Mouse (Mus musculus): Measurements from ENCODE around the gene Polr3f. TPM values are rescaled to one million over a fixed set of nuclear protein-coding genes. Genes with fewer than 3 reads are reported as not detected.

The Polr3f gene
- polyA plus RNA-seq, 1 experiment: 7.4 TPM

- no peak for TF ChIP-seq CTCF (IDR thresholded peaks at IDR 0.05; ENCODE audit: control insufficient read depth, insufficient read depth, insufficient replicate concordance, low read depth, low read length)
- TF ChIP-seq POLR2A (IDR thresholded peaks at IDR 0.05; ENCODE audit: control insufficient read depth, low read depth, low read length): no peak
Observed at GRCm38 (mm10) chr2:144545061-144545460, 17.5 kb downstream of the Polr3f start.

GRCm38 (mm10) chr2:144545481-144545880 is 18.0 kb downstream of the Polr3f start:
- H3K27ac ChIP-seq (ENCODE audit: control insufficient read depth, insufficient read depth, low read depth, low read length): no peak overlapping the region
- peaks cover 2% of the 10 kb centered on the region for H3K4me1 ChIP-seq (ENCODE audit: control insufficient read depth, insufficient read depth, low read length)
- H3K36me3 ChIP-seq (ENCODE audit: control insufficient read depth, insufficient read depth, low read length): no peaks in the 10 kb centered on the region
- H3K4me3 ChIP-seq (ENCODE audit: control insufficient read depth, low read depth, low read length): no peak overlapping the region
- TF ChIP-seq CTCF (IDR thresholded peaks at IDR 0.05; ENCODE audit: control insufficient read depth, insufficient read depth, insufficient replicate concordance, low read depth, low read length): no peak
- no peak for TF ChIP-seq POLR2A (IDR thresholded peaks at IDR 0.05; ENCODE audit: control insufficient read depth, low read depth, low read length)
- no peaks in the 10 kb centered on the region for H3K27me3 ChIP-seq (ENCODE audit: control insufficient read depth, insufficient read depth, low read length)

More at GRCm38 (mm10) chr2:144545061-144545460, 17.5 kb downstream of the Polr3f start:
- H3K36me3 ChIP-seq (ENCODE audit: control insufficient read depth, insufficient read depth, low read length): no peaks in the 10 kb centered on the region
- no peak overlapping the region for H3K27ac ChIP-seq (ENCODE audit: control insufficient read depth, insufficient read depth, low read depth, low read length)
- H3K27me3 ChIP-seq (ENCODE audit: control insufficient read depth, insufficient read depth, low read length): no peaks in the 10 kb centered on the region
- H3K4me1 ChIP-seq (ENCODE audit: control insufficient read depth, insufficient read depth, low read length): no peaks in the 10 kb centered on the region
- H3K4me3 ChIP-seq (ENCODE audit: control insufficient read depth, low read depth, low read length): no peak overlapping the region

GRCm38 (mm10) chr2:144547559-144547958 is 20.0 kb downstream of the Polr3f start:
- Histone ChIP-seq H3K27ac (ENCODE audit: control insufficient read depth, insufficient read depth, low read depth, low read length) (no peak overlapping the region), H3K36me3 (ENCODE audit: control insufficient read depth, insufficient read depth, low read length) (no peaks in the 10 kb centered on the region), H3K4me1 (ENCODE audit: control insufficient read depth, insufficient read depth, low read length) (peaks cover 3% of the 10 kb centered on the region), H3K27me3 (ENCODE audit: control insufficient read depth, insufficient read depth, low read length) (no peaks in the 10 kb centered on the region), H3K4me3 (ENCODE audit: control insufficient read depth, low read depth, low read length) (no peak overlapping the region)
- no peak for TF ChIP-seq CTCF (IDR thresholded peaks at IDR 0.05; ENCODE audit: control insufficient read depth, insufficient read depth, insufficient replicate concordance, low read depth, low read length)
- TF ChIP-seq POLR2A (IDR thresholded peaks at IDR 0.05; ENCODE audit: control insufficient read depth, low read depth, low read length): no peak

- Histone ChIP-seq H3K4me1 (ENCODE audit: control insufficient read depth, insufficient read depth, low read length) (peaks cover 3% of the 10 kb centered on the region), H3K27ac (ENCODE audit: control insufficient read depth, insufficient read depth, low read depth, low read length) (peak within 1 kb of the TSS; percentile 84), H3K27me3 (ENCODE audit: control insufficient read depth, insufficient read depth, low read length) (no peaks in the 10 kb centered on the region), H3K36me3 (ENCODE audit: control insufficient read depth, insufficient read depth, low read length) (no peaks in the 10 kb centered on the region), H3K4me3 (ENCODE audit: control insufficient read depth, low read depth, low read length) (peak within 1 kb of the TSS; percentile 99)
- TF ChIP-seq CTCF (IDR thresholded peaks at IDR 0.05; ENCODE audit: control insufficient read depth, insufficient read depth, insufficient replicate concordance, low read depth, low read length) (no peak), POLR2A (IDR thresholded peaks at IDR 0.05; ENCODE audit: control insufficient read depth, low read depth, low read length) (peak; percentile 62; the same call in 1 of the 2 replicates)
Observed at GRCm38 (mm10) chr2:144550529-144550928, 23.0 kb downstream of the Polr3f start, which contains the start of gene Rbbp9. Gene Rbbp9, minus strand, starts transcription at chr2:144550869.

DNA sequence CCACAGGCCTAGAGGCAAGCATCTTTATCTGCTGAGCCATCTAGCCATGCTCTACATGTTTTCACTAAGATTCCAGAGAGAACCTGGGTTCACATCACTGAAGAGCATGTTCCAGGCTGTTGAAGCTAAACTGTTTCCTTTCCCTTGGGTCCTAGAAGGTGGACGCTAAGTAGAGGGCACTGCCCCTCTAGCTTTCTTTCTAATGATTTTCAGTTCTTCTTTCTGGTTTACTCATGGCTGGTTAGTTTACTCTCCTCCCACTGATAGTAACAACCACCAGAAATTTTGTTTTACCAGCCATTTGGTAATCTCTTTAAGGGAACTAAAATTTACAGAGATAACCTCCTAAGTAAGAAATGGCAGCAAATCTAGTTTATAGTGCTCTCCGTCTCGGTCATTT is 26.4 kb downstream of the Polr3f start:
- TF ChIP-seq POLR2A (IDR thresholded peaks at IDR 0.05; ENCODE audit: control insufficient read depth, low read depth, low read length): no peak
- no peak for TF ChIP-seq CTCF (IDR thresholded peaks at IDR 0.05; ENCODE audit: control insufficient read depth, insufficient read depth, insufficient replicate concordance, low read depth, low read length)
- Histone ChIP-seq H3K4me1 (ENCODE audit: control insufficient read depth, insufficient read depth, low read length) (peaks cover 3% of the 10 kb centered on the region), H3K36me3 (ENCODE audit: control insufficient read depth, insufficient read depth, low read length) (no peaks in the 10 kb centered on the region), H3K27me3 (ENCODE audit: control insufficient read depth, insufficient read depth, low read length) (no peaks in the 10 kb centered on the region), H3K27ac (ENCODE audit: control insufficient read depth, insufficient read depth, low read depth, low read length) (no peak overlapping the region), H3K4me3 (ENCODE audit: control insufficient read depth, low read depth, low read length) (no peak overlapping the region)

DNA sequence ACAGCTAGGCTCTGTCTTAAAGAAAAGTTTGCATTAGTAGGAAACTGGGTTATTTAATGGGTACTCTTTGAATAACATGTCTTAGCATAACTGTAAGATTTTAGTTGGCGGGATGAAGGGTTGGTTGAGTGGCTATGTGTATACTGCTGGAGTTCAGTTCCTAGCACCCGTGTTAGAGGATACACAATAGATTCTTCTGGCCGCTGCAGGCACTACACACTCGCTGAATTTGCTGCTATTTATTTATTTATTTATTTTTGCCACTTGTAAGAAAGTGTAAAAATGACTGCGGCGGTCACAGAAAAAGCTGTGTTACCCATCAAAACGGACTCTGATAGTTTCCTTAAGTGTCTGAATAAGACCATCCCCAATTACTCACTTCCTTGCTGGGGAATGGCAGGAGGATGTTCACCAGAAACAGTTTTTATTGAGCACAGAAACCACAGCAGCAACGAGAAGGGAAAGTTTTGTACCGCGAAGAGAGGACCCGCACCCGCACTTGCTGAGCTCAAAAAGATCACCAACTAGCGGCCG is 27.8 kb downstream of the Polr3f start:
- Histone ChIP-seq H3K27ac (ENCODE audit: control insufficient read depth, insufficient read depth, low read depth, low read length) (peak overlapping the region; percentile 96), H3K27me3 (ENCODE audit: control insufficient read depth, insufficient read depth, low read length) (no peaks in the 10 kb centered on the region), H3K36me3 (ENCODE audit: control insufficient read depth, insufficient read depth, low read length) (no peaks in the 10 kb centered on the region), H3K4me1 (ENCODE audit: control insufficient read depth, insufficient read depth, low read length) (peaks cover 3% of the 10 kb centered on the region), H3K4me3 (ENCODE audit: control insufficient read depth, low read depth, low read length) (peak overlapping the region; percentile 98)
- TF ChIP-seq POLR2A (IDR thresholded peaks at IDR 0.05; ENCODE audit: control insufficient read depth, low read depth, low read length) (no peak), CTCF (IDR thresholded peaks at IDR 0.05; ENCODE audit: control insufficient read depth, insufficient read depth, insufficient replicate concordance, low read depth, low read length) (no peak)

GRCm38 (mm10) chr2:144555820-144556552 is 28.5 kb downstream of the Polr3f start, which contains the start of gene Sec23b:
Gene Sec23b, plus strand, starts transcription at chr2:144556229.
- Histone ChIP-seq H3K27me3 (ENCODE audit: control insufficient read depth, insufficient read depth, low read length) (no peaks in the 10 kb centered on the region), H3K4me1 (ENCODE audit: control insufficient read depth, insufficient read depth, low read length) (no peaks in the 10 kb centered on the region), H3K4me3 (ENCODE audit: control insufficient read depth, low read depth, low read length) (peak within 1 kb of the TSS; percentile 98), H3K36me3 (ENCODE audit: control insufficient read depth, insufficient read depth, low read length) (no peaks in the 10 kb centered on the region), H3K27ac (ENCODE audit: control insufficient read depth, insufficient read depth, low read depth, low read length) (peak within 1 kb of the TSS; percentile 96)
- TF ChIP-seq POLR2A (IDR thresholded peaks at IDR 0.05; ENCODE audit: control insufficient read depth, low read depth, low read length) (peak; percentile 85), CTCF (IDR thresholded peaks at IDR 0.05; ENCODE audit: control insufficient read depth, insufficient read depth, insufficient replicate concordance, low read depth, low read length) (no peak)

Data from testis, adult 2 months (tissue).